Mouse (Mus musculus): ENCODE data around the gene Scgb1a1. TPM values are rescaled to one million over a fixed set of nuclear protein-coding genes. Genes with fewer than 3 reads are reported as not detected.

The Scgb1a1 gene
- polyA plus RNA-seq, 1 experiment from 2014 or later = not detected

- H3K9me3 ChIP-seq (ENCODE audit: control insufficient read depth, low read length) = no peaks in the 10 kb centered on the region
- H3K27me3 ChIP-seq (replicated peaks; ENCODE audit: control insufficient read depth, insufficient read depth, low read length) = no peaks in the 10 kb centered on the region
- no peak for ATAC-seq (replicated peaks; ENCODE audit: low FRiP score)
- no peak overlapping the region for H3K4me2 ChIP-seq
- H3K36me3 ChIP-seq (ENCODE audit: control insufficient read depth, insufficient read depth, low read length) = no peaks in the 10 kb centered on the region
- peaks cover 12% of the 10 kb centered on the region for H3K4me1 ChIP-seq (replicated peaks; ENCODE audit: control insufficient read depth, insufficient read depth, low read length)
- WGBS = 62% methylated on average over 5 of the region's 5 CpGs
- no peak for DNase-seq (ENCODE audit: low spot score)
- H3K27ac ChIP-seq (ENCODE audit: low read depth, low read length) = no peak overlapping the region
- no peak overlapping the region for H3K9ac ChIP-seq (ENCODE audit: low read depth, low read length)
- H3K4me3 ChIP-seq (ENCODE audit: low read depth, low read length) = no peak overlapping the region
These were observed 18.3 kb upstream of the Scgb1a1 start for GRCm38 (mm10) chr19:9106096-9106495.

- no peak for DNase-seq (ENCODE audit: low spot score)
- Histone ChIP-seq H3K4me1 (replicated peaks; ENCODE audit: control insufficient read depth, insufficient read depth, low read length) (peaks cover 12% of the 10 kb centered on the region), H3K36me3 (ENCODE audit: control insufficient read depth, insufficient read depth, low read length) (no peaks in the 10 kb centered on the region), H3K4me3 (ENCODE audit: low read depth, low read length) (no peak overlapping the region), H3K27me3 (replicated peaks; ENCODE audit: control insufficient read depth, insufficient read depth, low read length) (no peaks in the 10 kb centered on the region), H3K9me3 (ENCODE audit: control insufficient read depth, low read length) (no peaks in the 10 kb centered on the region), H3K9ac (ENCODE audit: low read depth, low read length) (no peak overlapping the region), H3K4me2 (no peak overlapping the region), H3K27ac (ENCODE audit: low read depth, low read length) (no peak overlapping the region)
- ATAC-seq (replicated peaks; ENCODE audit: low FRiP score) = no peak
- 66% methylated on average over 3 of the region's 3 CpGs for WGBS
These were observed 17.4 kb upstream of the Scgb1a1 start for GRCm38 (mm10) chr19:9105101-9105685.

GRCm38 (mm10) chr19:9103986-9104385, 16.2 kb upstream of the Scgb1a1 start:
- no peaks in the 10 kb centered on the region for H3K27me3 ChIP-seq (replicated peaks; ENCODE audit: control insufficient read depth, insufficient read depth, low read length)
- peaks cover 12% of the 10 kb centered on the region for H3K4me1 ChIP-seq (replicated peaks; ENCODE audit: control insufficient read depth, insufficient read depth, low read length)
- no peaks in the 10 kb centered on the region for H3K36me3 ChIP-seq (ENCODE audit: control insufficient read depth, insufficient read depth, low read length)
- ATAC-seq (replicated peaks; ENCODE audit: low FRiP score) (no peak), DNase-seq (ENCODE audit: low spot score) (no peak)
- 73% methylated on average over 4 of the region's 4 CpGs for WGBS
- H3K9ac ChIP-seq (ENCODE audit: low read depth, low read length) = no peak overlapping the region
- no peak overlapping the region for H3K27ac ChIP-seq (ENCODE audit: low read depth, low read length)
- H3K9me3 ChIP-seq (ENCODE audit: control insufficient read depth, low read length) = no peaks in the 10 kb centered on the region
- H3K4me3 ChIP-seq (ENCODE audit: low read depth, low read length) = no peak overlapping the region
- H3K4me2 ChIP-seq = no peak overlapping the region

DNA sequence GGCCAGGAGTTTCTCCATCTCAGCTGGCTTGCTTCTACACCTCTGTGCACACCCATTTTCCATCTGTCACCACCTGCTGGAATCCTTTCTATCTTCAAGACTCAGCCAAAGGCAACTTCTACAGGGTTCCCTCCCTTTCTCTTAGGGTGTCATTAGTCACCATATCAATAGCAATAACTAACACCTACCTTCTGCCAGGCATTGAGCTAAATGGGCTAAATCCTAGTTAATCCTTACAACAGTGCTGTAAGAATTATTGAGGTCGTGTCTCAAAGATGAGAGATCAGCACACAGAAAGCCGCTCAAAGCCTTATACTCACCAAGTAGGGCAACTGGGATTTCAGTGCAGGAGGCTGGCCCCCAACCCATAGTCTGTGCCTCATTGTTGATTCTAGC, 13.3 kb upstream of the Scgb1a1 start:
- Histone ChIP-seq H3K4me3 (ENCODE audit: low read depth, low read length) (no peak overlapping the region), H3K9ac (ENCODE audit: low read depth, low read length) (no peak overlapping the region), H3K27ac (ENCODE audit: low read depth, low read length) (no peak overlapping the region), H3K27me3 (replicated peaks; ENCODE audit: control insufficient read depth, insufficient read depth, low read length) (no peaks in the 10 kb centered on the region), H3K4me1 (replicated peaks; ENCODE audit: control insufficient read depth, insufficient read depth, low read length) (no peaks in the 10 kb centered on the region; the same call in 1 of the 2 replicates), H3K4me2 (no peak overlapping the region), H3K36me3 (ENCODE audit: control insufficient read depth, insufficient read depth, low read length) (no peaks in the 10 kb centered on the region), H3K9me3 (ENCODE audit: control insufficient read depth, low read length) (no peaks in the 10 kb centered on the region)
- DNase-seq (ENCODE audit: low spot score) = no peak
- ATAC-seq (replicated peaks; ENCODE audit: low FRiP score) = no peak
- WGBS = 78% methylated on average over 2 of the region's 2 CpGs

- 77% methylated on average over 17 of the region's 17 CpGs for WGBS
- ATAC-seq (replicated peaks; ENCODE audit: low FRiP score) = no peak
- no peaks in the 10 kb centered on the region for H3K9me3 ChIP-seq (ENCODE audit: control insufficient read depth, low read length)
These were observed 12.7 kb upstream of the Scgb1a1 start for GRCm38 (mm10) chr19:9100297-9101061.

GRCm38 (mm10) chr19:9099751-9100150, 12.0 kb upstream of the Scgb1a1 start:
- Histone ChIP-seq H3K27ac (ENCODE audit: low read depth, low read length) (no peak overlapping the region), H3K9ac (ENCODE audit: low read depth, low read length) (no peak overlapping the region), H3K9me3 (ENCODE audit: control insufficient read depth, low read length) (no peaks in the 10 kb centered on the region), H3K36me3 (ENCODE audit: control insufficient read depth, insufficient read depth, low read length) (no peaks in the 10 kb centered on the region), H3K4me2 (no peak overlapping the region), H3K4me3 (ENCODE audit: low read depth, low read length) (no peak overlapping the region), H3K27me3 (replicated peaks; ENCODE audit: control insufficient read depth, insufficient read depth, low read length) (no peaks in the 10 kb centered on the region), H3K4me1 (replicated peaks; ENCODE audit: control insufficient read depth, insufficient read depth, low read length) (no peaks in the 10 kb centered on the region; the same call in 1 of the 2 replicates)
- no peak for DNase-seq (ENCODE audit: low spot score)
- 81% methylated on average over 8 of the region's 8 CpGs for WGBS
- no peak for ATAC-seq (replicated peaks; ENCODE audit: low FRiP score)

More at GRCm38 (mm10) chr19:9100297-9101061, 12.7 kb upstream of the Scgb1a1 start:
- Histone ChIP-seq H3K4me3 (ENCODE audit: low read depth, low read length) (no peak overlapping the region), H3K27me3 (replicated peaks; ENCODE audit: control insufficient read depth, insufficient read depth, low read length) (no peaks in the 10 kb centered on the region), H3K9ac (ENCODE audit: low read depth, low read length) (no peak overlapping the region), H3K27ac (ENCODE audit: low read depth, low read length) (no peak overlapping the region), H3K36me3 (ENCODE audit: control insufficient read depth, insufficient read depth, low read length) (no peaks in the 10 kb centered on the region), H3K4me1 (replicated peaks; ENCODE audit: control insufficient read depth, insufficient read depth, low read length) (no peaks in the 10 kb centered on the region; the same call in 1 of the 2 replicates), H3K4me2 (no peak overlapping the region)
- no peak for DNase-seq (ENCODE audit: low spot score)

DNA sequence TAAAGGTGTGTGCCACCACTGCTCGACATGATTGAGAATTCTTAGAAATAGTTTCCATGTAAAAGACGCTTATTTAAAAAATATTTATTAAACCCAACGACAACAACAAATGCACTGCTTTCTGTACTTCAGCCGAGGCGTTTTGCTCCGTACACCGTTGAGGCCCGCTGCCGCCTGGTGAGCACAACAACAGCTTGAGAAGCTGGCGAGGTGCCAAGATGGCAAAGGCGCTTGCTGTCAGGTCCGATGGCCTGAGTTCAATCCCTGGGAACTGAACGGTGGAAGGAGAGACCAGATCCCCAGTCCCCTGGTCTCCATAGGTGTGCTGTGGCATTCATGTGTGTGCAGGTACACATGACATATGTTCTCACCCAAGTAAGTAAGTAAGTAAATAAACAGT, 9.7 kb upstream of the Scgb1a1 start:
- DNase-seq (ENCODE audit: low spot score) (no peak), ATAC-seq (replicated peaks; ENCODE audit: low FRiP score) (no peak)
- no peaks in the 10 kb centered on the region for H3K9me3 ChIP-seq (ENCODE audit: control insufficient read depth, low read length)

DNA sequence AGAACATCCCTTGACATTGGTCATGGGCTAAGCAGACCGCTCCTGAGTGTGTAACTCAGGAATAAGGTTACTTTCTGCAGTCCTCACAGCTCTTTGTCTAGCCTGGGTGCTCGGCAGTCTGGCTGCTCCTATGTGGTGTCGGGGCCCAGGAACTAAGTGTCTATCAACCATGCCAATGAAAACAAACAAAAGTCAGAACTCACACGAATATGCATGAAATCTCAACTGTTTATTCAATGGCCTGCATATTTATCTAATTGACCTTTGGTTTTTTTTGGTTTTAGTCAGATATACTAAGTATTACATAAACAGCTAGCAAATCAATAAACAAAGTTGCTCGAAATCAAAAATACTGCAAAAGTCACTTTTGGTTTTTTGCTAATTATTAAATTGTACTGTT, 7.4 kb upstream of the Scgb1a1 start:
- H3K9ac ChIP-seq (ENCODE audit: low read depth, low read length) = no peak overlapping the region
- no peaks in the 10 kb centered on the region; the same call in 1 of the 2 replicates for H3K4me1 ChIP-seq (replicated peaks; ENCODE audit: control insufficient read depth, insufficient read depth, low read length)
- no peak for DNase-seq (ENCODE audit: low spot score)
- no peak overlapping the region for H3K27ac ChIP-seq (ENCODE audit: low read depth, low read length)
- WGBS = 66% methylated on average over 5 of the region's 5 CpGs
- no peaks in the 10 kb centered on the region for H3K36me3 ChIP-seq (ENCODE audit: control insufficient read depth, insufficient read depth, low read length)
- H3K4me3 ChIP-seq (ENCODE audit: low read depth, low read length) = no peak overlapping the region
- H3K27me3 ChIP-seq (replicated peaks; ENCODE audit: control insufficient read depth, insufficient read depth, low read length) = no peaks in the 10 kb centered on the region
- no peak overlapping the region for H3K4me2 ChIP-seq
- ATAC-seq (replicated peaks; ENCODE audit: low FRiP score) = no peak
- H3K9me3 ChIP-seq (ENCODE audit: control insufficient read depth, low read length) = no peaks in the 10 kb centered on the region

More for the DNA sequence above, 9.7 kb upstream of the Scgb1a1 start:
- no peaks in the 10 kb centered on the region; the same call in 1 of the 2 replicates for H3K4me1 ChIP-seq (replicated peaks; ENCODE audit: control insufficient read depth, insufficient read depth, low read length)
- no peak overlapping the region for H3K9ac ChIP-seq (ENCODE audit: low read depth, low read length)
- no peaks in the 10 kb centered on the region for H3K27me3 ChIP-seq (replicated peaks; ENCODE audit: control insufficient read depth, insufficient read depth, low read length)
- no peak overlapping the region for H3K4me3 ChIP-seq (ENCODE audit: low read depth, low read length)
- H3K27ac ChIP-seq (ENCODE audit: low read depth, low read length) = no peak overlapping the region
- 87% methylated on average over 13 of the region's 13 CpGs for WGBS
- H3K36me3 ChIP-seq (ENCODE audit: control insufficient read depth, insufficient read depth, low read length) = no peaks in the 10 kb centered on the region
- H3K4me2 ChIP-seq = no peak overlapping the region

- Histone ChIP-seq H3K27ac (ENCODE audit: low read depth, low read length) (no peak overlapping the region), H3K9ac (ENCODE audit: low read depth, low read length) (no peak overlapping the region), H3K27me3 (replicated peaks; ENCODE audit: control insufficient read depth, insufficient read depth, low read length) (no peaks in the 10 kb centered on the region), H3K4me3 (ENCODE audit: low read depth, low read length) (no peak overlapping the region), H3K4me2 (no peak overlapping the region), H3K36me3 (ENCODE audit: control insufficient read depth, insufficient read depth, low read length) (no peaks in the 10 kb centered on the region), H3K4me1 (replicated peaks; ENCODE audit: control insufficient read depth, insufficient read depth, low read length) (no peaks in the 10 kb centered on the region), H3K9me3 (ENCODE audit: control insufficient read depth, low read length) (no peaks in the 10 kb centered on the region)
- ATAC-seq (replicated peaks; ENCODE audit: low FRiP score) = no peak
- 54% methylated on average over 2 of the region's 2 CpGs for WGBS
- DNase-seq (ENCODE audit: low spot score) = no peak
These were observed 3.0 kb upstream of the Scgb1a1 start for GRCm38 (mm10) chr19:9090709-9091108.

All from liver, embryonic 11.5 days (tissue).